Mouse (Mus musculus): ENCODE measurements around the gene Gm10799.

DNA sequence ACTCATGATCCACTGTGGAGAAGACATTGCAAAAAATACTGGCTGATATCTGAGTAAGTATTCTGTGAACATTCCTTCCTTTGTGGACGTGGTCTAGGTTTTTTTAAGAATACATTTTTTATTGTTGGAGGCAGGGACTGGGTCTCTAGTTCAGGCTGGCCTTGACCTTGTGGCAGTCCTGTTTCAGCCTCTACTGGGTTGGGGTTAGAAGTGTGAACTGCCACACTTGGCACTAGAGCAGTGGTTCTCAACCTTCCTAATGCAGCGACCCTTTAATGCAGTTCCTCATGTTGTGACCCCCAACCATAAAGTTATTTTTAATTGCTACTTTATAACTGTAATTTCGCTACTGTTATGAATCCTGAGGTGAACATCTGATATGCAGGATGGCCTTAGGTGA, 38.0 kb downstream of the Gm10799 start:
- TF ChIP-seq CTCF (IDR thresholded peaks at IDR 0.05; ENCODE audit: extremely low read depth, insufficient read depth, low read length): no peak
- no peak for TF ChIP-seq POLR2A (IDR thresholded peaks at IDR 0.05; ENCODE audit: extremely low read depth, insufficient read depth, low read length)
